Comparison of ENCODE assay signal across 23 mouse cellular contexts in genomic region chr12:53112276-53112675, GRCm38 (mm10).
"Had no signal": no experiment of that assay in that cellular context is flagged by ENCODE, and none has a peak within 500 bp of the region (broad histone marks: within the 10 kb centered on the region; RNA-seq: fewer than 3 reads in every experiment).

No protein-coding gene starts in this region.

- H3K9ac ChIP-seq: kidney, embryonic 15.5 days; limb, embryonic 13.5 days; liver, embryonic 12.5 days; liver, embryonic 15.5 days; lung, embryonic 15.5 days; midbrain, embryonic 15.5 days; neural tube, embryonic 12.5 days; neural tube, embryonic 15.5 days had no signal

- H3K4me1 ChIP-seq: kidney, embryonic 15.5 days; limb, embryonic 10.5 days; limb, embryonic 13.5 days; liver, embryonic 12.5 days; liver, embryonic 15.5 days; lung, embryonic 15.5 days; megakaryocyte, embryonic 14.5 days; midbrain, embryonic 10.5 days; midbrain, embryonic 15.5 days; neural tube, embryonic 12.5 days; neural tube, embryonic 15.5 days had no signal

- H3K4me2 ChIP-seq: kidney, embryonic 15.5 days; limb, embryonic 13.5 days; liver, embryonic 12.5 days; liver, embryonic 15.5 days; lung, embryonic 15.5 days; midbrain, embryonic 15.5 days; neural tube, embryonic 12.5 days; neural tube, embryonic 15.5 days had no signal

- H3K36me3 ChIP-seq: kidney, embryonic 15.5 days; limb, embryonic 10.5 days; limb, embryonic 13.5 days; liver, embryonic 12.5 days; liver, embryonic 15.5 days; lung, embryonic 15.5 days; midbrain, embryonic 10.5 days; midbrain, embryonic 15.5 days; neural tube, embryonic 12.5 days had no signal

- ATAC-seq: liver, embryonic 12.5 days; midbrain, embryonic 15.5 days had no signal

- H3K27ac ChIP-seq: kidney, embryonic 15.5 days; limb, embryonic 10.5 days; limb, embryonic 13.5 days; liver, embryonic 12.5 days; liver, embryonic 15.5 days; lung, embryonic 15.5 days; midbrain, embryonic 10.5 days; midbrain, embryonic 15.5 days; neural tube, embryonic 12.5 days; neural tube, embryonic 15.5 days; stomach, postnatal 0 days had no signal

- DNase-seq: kidney, adult 8-10 months; kidney, postnatal 10 days; kidney, postnatal 4 days; layer of hippocampus, adult 9-11 months; liver; lung, adult 18-20 months; lung, postnatal 10 days; lung, postnatal 36 days; thymus, adult 2 months; thymus, postnatal 14 days; thymus, postnatal 4 days had no signal

- H3K9me3 ChIP-seq: kidney, embryonic 15.5 days; limb, embryonic 10.5 days; limb, embryonic 13.5 days; liver, embryonic 12.5 days; liver, embryonic 15.5 days; lung, embryonic 15.5 days; megakaryocyte, embryonic 14.5 days; midbrain, embryonic 10.5 days; midbrain, embryonic 15.5 days; neural tube, embryonic 12.5 days; neural tube, embryonic 15.5 days had no signal

- H3K27me3 ChIP-seq: kidney, embryonic 15.5 days; limb, embryonic 13.5 days; liver, embryonic 12.5 days; liver, embryonic 15.5 days; megakaryocyte, embryonic 14.5 days; midbrain, embryonic 15.5 days; neural tube, embryonic 12.5 days; neural tube, embryonic 15.5 days had no signal

- H3K4me3 ChIP-seq: kidney, embryonic 15.5 days; limb, embryonic 10.5 days; limb, embryonic 13.5 days; liver, embryonic 12.5 days; liver, embryonic 15.5 days; lung, embryonic 15.5 days; megakaryocyte, embryonic 14.5 days; midbrain, embryonic 10.5 days; midbrain, embryonic 15.5 days; neural tube, embryonic 12.5 days; neural tube, embryonic 15.5 days had no signal
